Mouse (Mus musculus) midbrain, embryonic 14.5 days (tissue): ENCODE measurements around the gene Tdo2. TPM values are rescaled to one million over a fixed set of nuclear protein-coding genes. Genes with fewer than 3 reads are reported as not detected.

ENCODE experiments used
- ATAC-seq: fragments of 200-750 bp; cut with Nextera tagmentation; 2 replicates; pipeline ENCODE4 v1.8.0; 2017; ENCODE audit warnings: moderate number of reproducible peaks, moderate library complexity; ENCODE audit not compliant: low FRiP score, low TSS enrichment
- DNase-seq: peaks from one replicate; pipeline ENCODE4 v3.0.0-alpha.2; 2015
- H3K27ac ChIP-seq: fragments of 300-500 bp; sonication (generic); replicated peaks from 2 replicates; pipeline ENCODE4 v1.5.1; 2014; ENCODE audit warnings: mild to moderate bottlenecking, low read depth, low read length, moderate library complexity
- H3K27me3 ChIP-seq: fragments of 300-500 bp; sonication (generic); 2 replicates; pipeline ENCODE4 v1.6.1; 2014; ENCODE audit warnings: low read length, control low read depth, mixed read lengths; ENCODE audit not compliant: control insufficient read depth, insufficient read depth
- H3K36me3 ChIP-seq: fragments of 300-500 bp; sonication (generic); 2 replicates; pipeline ENCODE4 v1.6.1; 2014; ENCODE audit warnings: low read length, control low read depth; ENCODE audit not compliant: control insufficient read depth, insufficient read depth
- H3K4me1 ChIP-seq: fragments of 300-500 bp; sonication (generic); 2 replicates; pipeline ENCODE4 v1.6.1; 2014; ENCODE audit warnings: mild to moderate bottlenecking, antibody characterized with exemption, low read length, control low read depth; ENCODE audit not compliant: control insufficient read depth, insufficient read depth
- H3K4me2 ChIP-seq: fragments of 300-500 bp; sonication (generic); 2 replicates; pipeline ENCODE4 v1.6.1; 2014; ENCODE audit warnings: mild to moderate bottlenecking, low read length, moderate library complexity
- H3K4me3 ChIP-seq: fragments of 300-500 bp; sonication (generic); replicated peaks from 2 replicates; pipeline ENCODE4 v1.5.1; 2014; ENCODE audit warnings: low read depth, low read length
- H3K9ac ChIP-seq: fragments of 300-500 bp; sonication (generic); replicated peaks from 2 replicates; pipeline ENCODE4 v1.6.1; 2014; ENCODE audit warnings: mild to moderate bottlenecking, low read length, moderate library complexity
- H3K9me3 ChIP-seq: fragments of 300-500 bp; sonication (generic); 2 replicates; pipeline ENCODE4 v1.6.1; 2016; ENCODE audit warnings: low read length, control low read depth, mixed read lengths; ENCODE audit not compliant: control insufficient read depth
- whole genome bisulfite sequencing: fragments of 180-500 bp; shearing (Covaris S2); extraction: QIAGEN DNeasy Blood & Tissue Kit; methylation state at CpG from one replicate; pipeline ENCODE4 v1.1.7; 2014; 5-methylcytosine and 5-hydroxymethylcytosine counted together
- polyA plus RNA-seq: library from polyadenylated mRNA; unstranded; fragments of >200 nt; fragmentation: Nextera tagmentation; extraction: Ambion mirVana; gene quantifications from 2 replicates; pipeline ENCODE4 v1.2.1, GENCODE M21; 2014

The Tdo2 gene
- polyA plus RNA-seq, 1 experiment from 2014 or later = 0.25 TPM

DNA sequence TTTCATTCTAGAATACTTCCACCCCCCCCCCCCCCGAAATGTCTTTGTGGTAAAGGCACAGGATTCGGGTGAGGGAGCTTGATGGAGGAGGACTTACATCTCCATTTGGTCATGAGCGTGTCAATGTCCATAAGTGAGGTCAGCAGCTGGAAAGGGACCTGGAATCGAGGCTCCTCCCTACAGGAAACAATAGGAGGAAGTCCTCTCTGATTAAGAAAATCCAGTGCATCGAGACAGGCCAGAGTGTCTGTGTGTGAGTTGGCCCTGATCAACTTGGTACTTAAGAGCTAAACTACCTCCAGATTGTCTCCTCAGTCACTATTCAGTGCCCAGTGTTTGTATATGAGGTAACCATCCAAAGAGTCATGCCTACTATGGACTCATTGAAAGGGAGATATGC lies 14.7 kb downstream of the Tdo2 start:
- Histone ChIP-seq H3K36me3 (no peaks in the 10 kb centered on the region), H3K27me3 (no peaks in the 10 kb centered on the region), H3K9me3 (no peaks in the 10 kb centered on the region), H3K27ac (no peak overlapping the region), H3K4me2 (no peak overlapping the region), H3K4me3 (no peak overlapping the region), H3K4me1 (no peaks in the 10 kb centered on the region), H3K9ac (no peak overlapping the region)
- no peak for ATAC-seq
- no peak for DNase-seq
- WGBS = 89% methylated on average over 5 of the region's 5 CpGs

DNA sequence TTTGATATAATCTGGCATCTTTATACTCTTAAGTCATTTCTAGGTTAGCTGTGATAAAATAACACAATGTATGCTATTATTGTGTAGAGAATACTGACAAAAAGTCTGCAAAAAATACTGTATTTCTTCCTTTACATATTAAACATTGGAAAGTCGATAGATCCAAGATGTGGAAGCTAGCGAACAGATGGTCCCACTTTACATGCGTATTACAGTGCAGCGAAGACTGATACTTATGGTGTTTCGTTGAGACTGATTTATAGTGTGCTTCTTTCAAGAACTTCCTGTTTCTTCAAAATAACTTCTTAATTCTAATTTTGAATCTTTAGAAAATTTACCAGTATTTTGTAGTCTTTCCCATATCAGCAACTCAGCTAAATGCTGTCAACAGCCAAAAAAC lies 18.5 kb downstream of the Tdo2 start:
- ATAC-seq (no peak), DNase-seq (no peak)
- Histone ChIP-seq H3K4me1 (no peaks in the 10 kb centered on the region), H3K27me3 (no peaks in the 10 kb centered on the region), H3K9me3 (no peaks in the 10 kb centered on the region), H3K27ac (no peak overlapping the region), H3K4me3 (no peak overlapping the region), H3K4me2 (no peak overlapping the region), H3K9ac (no peak overlapping the region), H3K36me3 (no peaks in the 10 kb centered on the region)
- 95% methylated on average over 5 of the region's 5 CpGs for WGBS

DNA sequence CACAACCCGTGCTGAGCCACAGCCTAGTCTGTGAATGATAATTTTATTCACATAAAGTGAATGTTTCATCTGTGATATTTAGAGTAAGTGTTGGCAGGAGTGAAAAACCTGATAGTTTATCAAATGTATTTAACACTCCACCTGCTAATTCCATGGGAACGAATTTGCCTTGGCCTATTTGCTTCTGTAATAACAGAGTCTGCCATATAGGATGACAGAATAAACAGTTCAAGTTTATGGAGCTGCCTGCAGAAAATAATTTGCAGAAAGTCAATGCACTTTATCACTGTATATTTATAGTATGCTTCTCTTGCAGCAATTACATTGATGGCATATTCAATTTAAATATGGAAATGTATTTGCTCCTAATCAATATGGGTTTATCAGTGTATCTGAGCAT lies 24.2 kb downstream of the Tdo2 start:
- H3K9me3 ChIP-seq = no peaks in the 10 kb centered on the region
- no peak overlapping the region for H3K9ac ChIP-seq
- 86% methylated on average over 2 of the region's 2 CpGs for WGBS
- H3K36me3 ChIP-seq = no peaks in the 10 kb centered on the region
- no peaks in the 10 kb centered on the region for H3K27me3 ChIP-seq
- DNase-seq (no peak), ATAC-seq (no peak)
- no peak overlapping the region for H3K4me2 ChIP-seq
- no peak overlapping the region for H3K27ac ChIP-seq
- H3K4me3 ChIP-seq = no peak overlapping the region
- H3K4me1 ChIP-seq = no peaks in the 10 kb centered on the region

DNA sequence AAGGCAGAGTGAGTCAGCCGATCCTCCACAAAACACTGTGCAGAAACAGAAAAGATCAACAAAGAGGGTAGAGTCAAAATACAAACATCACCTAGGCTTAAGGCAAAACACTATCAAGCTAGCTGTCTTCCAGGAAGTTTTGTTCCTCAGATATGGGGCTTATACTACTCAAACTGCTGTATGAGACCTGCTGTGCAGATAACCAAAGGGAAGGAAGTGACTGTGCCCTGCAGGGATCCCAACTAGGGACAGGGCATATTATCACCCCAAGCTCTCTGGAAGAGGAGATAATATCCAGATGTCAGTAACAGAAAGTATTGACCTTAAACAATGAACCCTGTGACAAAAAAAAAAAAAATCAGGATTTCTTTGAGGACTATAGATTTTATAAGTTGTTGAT lies 27.0 kb downstream of the Tdo2 start:
- H3K27me3 ChIP-seq = no peaks in the 10 kb centered on the region
- H3K36me3 ChIP-seq = no peaks in the 10 kb centered on the region
- H3K4me1 ChIP-seq = no peaks in the 10 kb centered on the region
- H3K4me2 ChIP-seq = no peak overlapping the region
- no peaks in the 10 kb centered on the region for H3K9me3 ChIP-seq
- H3K27ac ChIP-seq = no peak overlapping the region
- ATAC-seq (no peak), DNase-seq (no peak)
- 84% methylated on average over 1 of the region's 1 CpGs for WGBS
- no peak overlapping the region for H3K4me3 ChIP-seq
- H3K9ac ChIP-seq = no peak overlapping the region

DNA sequence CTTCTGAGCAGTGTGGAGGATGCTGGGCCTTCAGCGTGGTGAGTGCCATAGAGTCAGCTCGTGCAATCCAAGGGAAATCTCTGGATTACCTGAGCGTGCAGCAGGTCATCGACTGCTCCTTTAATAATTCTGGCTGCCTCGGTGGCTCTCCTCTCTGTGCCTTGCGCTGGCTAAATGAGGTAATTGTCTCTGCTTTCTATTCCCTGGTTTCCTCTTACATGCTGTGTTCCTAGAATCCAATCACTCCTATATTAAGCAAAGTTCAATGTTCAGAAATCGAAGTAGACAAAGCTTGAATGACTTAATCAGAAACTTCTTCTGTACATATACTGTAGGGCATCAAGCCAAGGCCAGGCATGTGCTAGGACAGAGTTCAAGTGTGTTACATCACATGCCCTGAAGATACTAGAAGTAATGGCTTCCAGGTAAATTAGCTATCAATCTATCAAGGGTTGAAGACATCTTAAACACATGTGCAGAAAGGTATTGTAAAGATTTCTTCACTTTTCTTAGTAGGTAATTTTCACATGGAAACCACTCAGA lies 31.1 kb downstream of the Tdo2 start:
- Histone ChIP-seq H3K27me3 (no peaks in the 10 kb centered on the region), H3K4me1 (no peaks in the 10 kb centered on the region), H3K9me3 (no peaks in the 10 kb centered on the region), H3K9ac (no peak overlapping the region), H3K27ac (no peak overlapping the region), H3K4me2 (no peak overlapping the region), H3K4me3 (no peak overlapping the region), H3K36me3 (no peaks in the 10 kb centered on the region)
- WGBS = 89% methylated on average over 7 of the region's 7 CpGs
- DNase-seq (no peak), ATAC-seq (no peak)

DNA sequence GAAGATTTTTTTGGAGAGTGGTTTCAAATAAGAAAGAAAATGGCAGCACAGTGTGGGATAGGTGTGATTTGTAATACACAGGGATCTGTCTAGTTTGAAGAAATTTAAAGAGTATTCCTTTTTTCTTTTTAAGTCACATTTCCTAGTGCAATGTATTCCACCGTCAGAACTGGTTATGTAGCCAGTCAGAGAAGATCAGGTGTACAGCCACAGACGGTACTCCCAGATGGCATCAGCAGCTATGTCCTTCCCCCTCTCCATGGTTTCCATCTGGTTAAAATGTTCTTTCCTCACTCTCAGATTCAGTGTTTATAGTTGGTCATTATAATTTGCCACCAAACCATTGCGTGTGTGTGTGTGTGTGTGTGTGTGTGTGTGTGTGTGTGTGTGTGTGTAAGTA lies 32.9 kb downstream of the Tdo2 start:
- Histone ChIP-seq H3K36me3 (no peaks in the 10 kb centered on the region), H3K9me3 (no peaks in the 10 kb centered on the region), H3K4me1 (no peaks in the 10 kb centered on the region), H3K27me3 (no peaks in the 10 kb centered on the region), H3K4me3 (no peak overlapping the region), H3K27ac (no peak overlapping the region), H3K4me2 (no peak overlapping the region), H3K9ac (no peak overlapping the region)
- WGBS = 96% methylated on average over 3 of the region's 3 CpGs
- ATAC-seq = no peak
- no peak for DNase-seq

DNA sequence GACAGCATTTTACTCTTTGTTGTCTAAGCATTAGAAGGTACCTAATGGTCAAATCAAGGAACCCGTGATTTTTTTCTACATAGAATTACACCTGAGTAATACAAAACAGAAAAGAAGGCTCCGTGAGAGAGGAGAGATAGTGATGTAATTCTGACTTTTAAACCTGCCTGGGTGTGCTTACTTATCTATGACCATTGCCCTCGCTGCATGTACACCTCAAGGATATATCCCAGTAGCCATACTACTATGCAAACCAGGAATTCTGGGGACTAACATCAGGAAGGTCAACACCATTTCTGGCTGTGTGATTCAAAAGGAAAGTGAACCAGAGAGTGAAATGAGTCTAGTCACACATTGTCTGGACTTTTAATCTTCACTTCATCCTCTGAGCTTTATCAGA lies 33.7 kb downstream of the Tdo2 start:
- H3K4me1 ChIP-seq = no peaks in the 10 kb centered on the region
- DNase-seq (no peak), ATAC-seq (no peak)
- no peak overlapping the region for H3K9ac ChIP-seq
- H3K36me3 ChIP-seq = no peaks in the 10 kb centered on the region
- no peak overlapping the region for H3K27ac ChIP-seq
- H3K27me3 ChIP-seq = no peaks in the 10 kb centered on the region
- no peaks in the 10 kb centered on the region for H3K9me3 ChIP-seq
- WGBS = 90% methylated on average over 3 of the region's 3 CpGs
- no peak overlapping the region for H3K4me2 ChIP-seq
- no peak overlapping the region for H3K4me3 ChIP-seq

DNA sequence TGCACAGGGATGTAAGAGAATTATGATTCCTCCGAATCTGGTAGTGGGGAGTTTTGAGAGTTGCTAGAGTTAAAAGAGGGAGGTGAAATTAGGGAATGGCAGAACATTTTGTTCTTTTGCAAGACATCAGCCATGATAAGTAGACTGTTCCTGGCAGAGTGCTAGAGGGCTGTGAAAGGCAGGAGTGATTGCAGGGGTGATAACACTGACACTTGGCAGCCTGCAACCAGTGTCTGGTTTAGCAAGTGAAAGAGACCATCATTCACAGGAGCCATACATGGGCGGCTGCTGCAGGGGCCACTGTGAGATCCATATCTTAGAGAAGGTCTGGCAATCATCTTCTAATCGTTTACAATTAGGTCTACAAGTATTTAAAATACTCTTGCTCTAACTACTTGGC lies 37.1 kb downstream of the Tdo2 start:
- no peak for DNase-seq
- ATAC-seq = no peak
- Histone ChIP-seq H3K27ac (no peak overlapping the region), H3K27me3 (no peaks in the 10 kb centered on the region), H3K4me3 (no peak overlapping the region), H3K9me3 (no peaks in the 10 kb centered on the region), H3K4me2 (no peak overlapping the region), H3K9ac (no peak overlapping the region), H3K4me1 (no peaks in the 10 kb centered on the region), H3K36me3 (no peaks in the 10 kb centered on the region)
- 82% methylated on average over 3 of the region's 3 CpGs for WGBS

DNA sequence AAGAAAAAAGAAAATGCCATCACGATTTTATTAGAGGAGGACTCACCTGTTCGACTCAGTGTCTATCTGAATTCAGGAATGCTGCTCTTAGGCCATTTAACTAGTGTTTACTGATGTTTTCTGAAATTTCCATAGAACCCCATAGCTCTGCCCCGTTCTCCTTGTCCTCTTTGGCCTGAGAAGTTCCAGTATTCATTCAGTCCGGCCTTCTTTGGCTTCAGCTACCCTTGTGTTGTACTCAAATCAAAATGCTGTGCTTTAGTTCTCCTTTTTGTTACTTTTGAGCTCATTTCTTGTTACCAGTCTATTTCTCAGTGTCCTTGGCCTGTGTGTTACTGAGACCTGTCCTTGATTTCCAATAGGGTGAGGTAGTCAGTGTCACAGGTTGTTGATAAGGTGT lies 42.7 kb downstream of the Tdo2 start:
- H3K9me3 ChIP-seq = no peaks in the 10 kb centered on the region
- DNase-seq (no peak), ATAC-seq (no peak)
- no peak overlapping the region for H3K9ac ChIP-seq
- no peaks in the 10 kb centered on the region for H3K27me3 ChIP-seq
- H3K4me3 ChIP-seq = no peak overlapping the region
- no peaks in the 10 kb centered on the region for H3K4me1 ChIP-seq
- no peak overlapping the region for H3K4me2 ChIP-seq
- WGBS = 83% methylated on average over 4 of the region's 4 CpGs
- H3K27ac ChIP-seq = no peak overlapping the region
- no peaks in the 10 kb centered on the region for H3K36me3 ChIP-seq
